Mouse (Mus musculus) bone marrow macrophage, adult 2 months (primary cell): Measurements from ENCODE around the gene Olfml2a. TPM values are rescaled to one million over a fixed set of nuclear protein-coding genes. Genes with fewer than 3 reads are reported as not detected.

Experiments
- H3K27ac ChIP-seq: 2 replicates; pipeline ENCODE4 v1.5.1; 2012; ENCODE audit warnings: low read depth, low read length; ENCODE audit not compliant: insufficient read depth
- H3K4me1 ChIP-seq: 2 replicates; pipeline ENCODE4 v1.6.1; 2012; ENCODE audit warnings: low read length; ENCODE audit not compliant: control insufficient read depth, insufficient read depth
- H3K4me3 ChIP-seq: 2 replicates; pipeline ENCODE4 v1.5.1; 2012; ENCODE audit warnings: mild to moderate bottlenecking, low read length, moderate library complexity; ENCODE audit not compliant: insufficient read depth
- CTCF ChIP-seq: IDR thresholded peaks from 2 replicates; pipeline ENCODE4 v1.5.1; 2012; ENCODE audit warnings: low read depth, mild to moderate bottlenecking, low read length, moderate library complexity
- POLR2A ChIP-seq: IDR thresholded peaks from 2 replicates; pipeline ENCODE4 v1.6.1; 2012; ENCODE audit warnings: mild to moderate bottlenecking, low read depth, low read length, borderline replicate concordance
- polyA plus RNA-seq: library from polyadenylated mRNA; stranded (reverse); fragments of >200 nt; gene quantifications from 2 replicates; pipeline ENCODE4 v1.2.4, GENCODE M21; 2012; ENCODE audit not compliant: missing spikeins, insufficient read depth, insufficient read length

Gene Olfml2a
- polyA plus RNA-seq: not detected in 2 replicates

GRCm38 (mm10) chr2:38931851-38932667 is at the start of gene Olfml2a:
Olfml2a (plus strand) TSS chr2:38931978.
- H3K27ac ChIP-seq: no peak within 1 kb of the TSS
- no peak within 1 kb of the TSS for H3K4me3 ChIP-seq
- TF ChIP-seq POLR2A (no peak), CTCF (no peak)
- H3K4me1 ChIP-seq: peaks cover 3% of the 10 kb centered on the region; the same call in 1 of the 2 replicates

GRCm38 (mm10) chr2:38902866-38903265 is 28.9 kb upstream of the Olfml2a start:
- no peak overlapping the region for H3K27ac ChIP-seq
- H3K4me3 ChIP-seq: no peak overlapping the region
- no peak for TF ChIP-seq POLR2A
- no peak for TF ChIP-seq CTCF
- peaks cover under 1% of the 10 kb centered on the region; the same call in 1 of the 2 replicates for H3K4me1 ChIP-seq

- Histone ChIP-seq H3K4me3 (no peak overlapping the region), H3K4me1 (peaks cover 4% of the 10 kb centered on the region; the same call in 1 of the 2 replicates), H3K27ac (no peak overlapping the region)
- no peak for TF ChIP-seq CTCF
- TF ChIP-seq POLR2A: no peak
Observed at GRCm38 (mm10) chr2:38904290-38904689, 27.5 kb upstream of the Olfml2a start.

GRCm38 (mm10) chr2:38906097-38906496 is 25.7 kb upstream of the Olfml2a start:
- Histone ChIP-seq H3K4me3 (no peak overlapping the region), H3K4me1 (peaks cover 4% of the 10 kb centered on the region; the same call in 1 of the 2 replicates), H3K27ac (no peak overlapping the region)
- TF ChIP-seq POLR2A: no peak
- no peak for TF ChIP-seq CTCF

- Histone ChIP-seq H3K4me1 (peaks cover 4% of the 10 kb centered on the region; the same call in 1 of the 2 replicates), H3K27ac (no peak overlapping the region), H3K4me3 (no peak overlapping the region)
- TF ChIP-seq CTCF (no peak), POLR2A (no peak)
Observed at GRCm38 (mm10) chr2:38908604-38909003, 23.2 kb upstream of the Olfml2a start.

GRCm38 (mm10) chr2:38914517-38914916 is 17.3 kb upstream of the Olfml2a start:
- Histone ChIP-seq H3K27ac (no peak overlapping the region), H3K4me1 (peaks cover 3% of the 10 kb centered on the region; the same call in 1 of the 2 replicates), H3K4me3 (no peak overlapping the region)
- no peak for TF ChIP-seq CTCF
- TF ChIP-seq POLR2A: no peak

- no peak overlapping the region for H3K27ac ChIP-seq
- peaks cover 3% of the 10 kb centered on the region; the same call in 1 of the 2 replicates for H3K4me1 ChIP-seq
- H3K4me3 ChIP-seq: no peak overlapping the region
- no peak for TF ChIP-seq CTCF
- no peak for TF ChIP-seq POLR2A
Observed at GRCm38 (mm10) chr2:38914965-38915364, 16.8 kb upstream of the Olfml2a start.

- Histone ChIP-seq H3K4me1 (peaks cover 3% of the 10 kb centered on the region; the same call in 1 of the 2 replicates), H3K27ac (no peak overlapping the region), H3K4me3 (no peak overlapping the region)
- TF ChIP-seq POLR2A (no peak), CTCF (no peak)
Observed at GRCm38 (mm10) chr2:38916947-38917691, 14.7 kb upstream of the Olfml2a start.

GRCm38 (mm10) chr2:38921374-38921773 is 10.4 kb upstream of the Olfml2a start:
- Histone ChIP-seq H3K27ac (no peak overlapping the region), H3K4me1 (peaks cover 5% of the 10 kb centered on the region), H3K4me3 (no peak overlapping the region)
- TF ChIP-seq CTCF (no peak), POLR2A (no peak)

- Histone ChIP-seq H3K4me3 (no peak overlapping the region), H3K27ac (no peak overlapping the region), H3K4me1 (peaks cover 5% of the 10 kb centered on the region)
- TF ChIP-seq POLR2A: no peak
- TF ChIP-seq CTCF: no peak
Observed at GRCm38 (mm10) chr2:38923471-38923870, 8.3 kb upstream of the Olfml2a start.
